Mouse (Mus musculus): Measurements from ENCODE around the gene Olfml2a. TPM values are rescaled to one million over a fixed set of nuclear protein-coding genes. Genes with fewer than 3 reads are reported as not detected.
A peak's percentile ranks its signal among the peaks of the same experiment; 100 is the strongest.

Gene Olfml2a
- total and polyA plus RNA-seq, 3 experiments = 0.05 TPM; not detected in 2

DNA sequence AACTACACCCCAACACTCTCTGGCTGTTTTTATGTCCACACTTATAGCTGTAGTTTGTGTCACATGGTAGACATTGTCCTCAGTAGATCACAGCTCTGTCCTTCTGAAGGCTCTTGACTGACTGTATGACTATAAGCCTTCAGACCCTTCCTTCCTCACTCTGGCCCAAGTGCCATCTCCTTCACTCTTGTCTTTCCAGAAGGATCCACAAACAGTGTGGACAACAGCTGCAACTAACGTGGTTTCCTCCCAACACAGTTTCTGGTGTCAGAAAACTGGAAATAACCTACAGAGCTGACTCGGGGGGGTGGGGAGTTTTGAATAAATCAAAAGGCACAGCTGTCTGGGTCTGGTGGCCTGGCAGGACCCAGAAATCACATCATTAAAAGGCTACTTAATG lies 24.3 kb downstream of the Olfml2a start:
- no peak overlapping the region for H3K4me3 ChIP-seq (ENCODE audit: low read depth, low read length)
- H3K9me3 ChIP-seq (replicated peaks) = no peaks in the 10 kb centered on the region
- ATAC-seq (ENCODE audit: extremely low read depth, insufficient number of reproducible peaks, low FRiP score, poor library complexity, severe bottlenecking) = no peak
- no peak for TF ChIP-seq CTCF (IDR thresholded peaks at IDR 0.05; ENCODE audit: low read depth, low read length)
- TF ChIP-seq TAL1 (conservative IDR thresholded peaks at IDR 0.05; ENCODE audit: low read depth, low read length) = no peak
- TF ChIP-seq GATA2 (IDR thresholded peaks at IDR 0.05; ENCODE audit: borderline replicate concordance, low read depth, low read length) = no peak
- TF ChIP-seq GATA1 (IDR thresholded peaks at IDR 0.05; ENCODE audit: borderline replicate concordance, low read length) = no peak
- no peak for DNase-seq (ENCODE audit: low spot score)
- H3K4me1 ChIP-seq (ENCODE audit: insufficient read depth, low read depth, low read length) = no peaks in the 10 kb centered on the region
- H3K27me3 ChIP-seq (ENCODE audit: insufficient read depth, low read length) = peaks cover 28% of the 10 kb centered on the region
- H3K36me3 ChIP-seq (replicated peaks) = no peaks in the 10 kb centered on the region

DNA sequence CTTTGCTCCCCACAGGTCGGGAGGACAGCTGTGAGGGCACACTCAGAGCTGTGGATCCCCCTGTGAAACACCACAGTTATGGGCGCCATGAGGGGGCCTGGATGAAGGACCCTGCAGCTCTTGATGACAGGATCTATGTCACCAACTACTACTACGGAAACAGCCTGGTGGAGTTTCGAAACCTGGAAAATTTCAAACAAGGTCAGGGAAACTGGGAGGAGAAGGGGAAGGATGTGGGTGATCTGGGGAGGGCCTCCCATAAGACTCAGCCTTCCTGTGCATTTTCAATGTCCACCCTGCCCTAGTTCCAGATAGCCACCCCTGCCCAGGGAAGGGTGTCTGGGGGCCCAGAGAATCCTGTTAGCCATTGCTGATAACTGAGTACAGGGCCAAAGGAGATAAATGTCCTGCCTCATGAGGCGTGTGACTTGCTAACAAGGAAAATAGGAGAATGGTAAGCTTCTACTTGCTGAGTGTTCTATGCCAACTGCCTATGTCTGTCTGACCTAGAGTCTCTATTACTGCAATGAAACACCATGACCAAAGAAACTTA lies 26.0 kb downstream of the Olfml2a start:
- H3K4me1 ChIP-seq (ENCODE audit: insufficient read depth, low read depth, low read length) = no peaks in the 10 kb centered on the region
- no peaks in the 10 kb centered on the region for H3K9me3 ChIP-seq (replicated peaks)
- H3K4me3 ChIP-seq (ENCODE audit: low read depth, low read length) = no peak overlapping the region
- no peak for DNase-seq (ENCODE audit: low spot score)
- no peaks in the 10 kb centered on the region for H3K36me3 ChIP-seq (replicated peaks)
- ATAC-seq (ENCODE audit: extremely low read depth, insufficient number of reproducible peaks, low FRiP score, poor library complexity, severe bottlenecking) = no peak
- H3K27me3 ChIP-seq (ENCODE audit: insufficient read depth, low read length) = peaks cover 25% of the 10 kb centered on the region
- TF ChIP-seq TAL1 (conservative IDR thresholded peaks at IDR 0.05; ENCODE audit: low read depth, low read length) (no peak), GATA2 (IDR thresholded peaks at IDR 0.05; ENCODE audit: borderline replicate concordance, low read depth, low read length) (no peak), POLR2AphosphoS5 (IDR thresholded peaks at IDR 0.05; ENCODE audit: insufficient replicate concordance, low read depth, low read length) (no peak), GATA1 (IDR thresholded peaks at IDR 0.05; ENCODE audit: borderline replicate concordance, low read length) (no peak), CTCF (IDR thresholded peaks at IDR 0.05; ENCODE audit: low read depth, low read length) (no peak)

DNA sequence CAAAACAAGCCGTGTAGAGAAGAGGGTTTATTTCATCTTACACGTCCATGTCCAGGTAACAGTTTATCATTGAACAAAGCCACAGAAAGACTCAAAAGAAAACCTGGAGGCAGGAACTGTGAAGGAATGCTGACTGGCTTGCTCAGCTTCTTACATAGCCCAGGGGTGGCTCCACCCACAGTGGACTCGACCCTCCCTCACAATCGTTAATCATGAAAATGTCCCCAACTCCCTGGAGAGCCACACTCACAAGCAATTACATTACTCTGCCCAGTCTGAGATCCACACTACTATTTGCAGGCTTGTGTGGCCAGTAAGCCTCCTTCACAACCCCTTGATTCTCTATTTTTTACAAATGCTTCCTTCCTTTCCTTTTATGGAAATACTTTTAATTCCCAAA lies 32.4 kb downstream of the Olfml2a start:
- Histone ChIP-seq H3K27me3 (ENCODE audit: insufficient read depth, low read length) (peaks cover 26% of the 10 kb centered on the region), H3K9me3 (replicated peaks) (no peaks in the 10 kb centered on the region), H3K4me1 (ENCODE audit: insufficient read depth, low read depth, low read length) (no peaks in the 10 kb centered on the region), H3K4me3 (ENCODE audit: low read depth, low read length) (no peak overlapping the region), H3K36me3 (replicated peaks) (no peaks in the 10 kb centered on the region)
- ATAC-seq (ENCODE audit: extremely low read depth, insufficient number of reproducible peaks, low FRiP score, poor library complexity, severe bottlenecking) (no peak), DNase-seq (ENCODE audit: low spot score) (no peak)
- TF ChIP-seq POLR2AphosphoS5 (IDR thresholded peaks at IDR 0.05; ENCODE audit: insufficient replicate concordance, low read depth, low read length) (no peak), CTCF (IDR thresholded peaks at IDR 0.05; ENCODE audit: low read depth, low read length) (no peak), TAL1 (conservative IDR thresholded peaks at IDR 0.05; ENCODE audit: low read depth, low read length) (no peak), GATA2 (IDR thresholded peaks at IDR 0.05; ENCODE audit: borderline replicate concordance, low read depth, low read length) (no peak), GATA1 (IDR thresholded peaks at IDR 0.05; ENCODE audit: borderline replicate concordance, low read length) (no peak)

DNA sequence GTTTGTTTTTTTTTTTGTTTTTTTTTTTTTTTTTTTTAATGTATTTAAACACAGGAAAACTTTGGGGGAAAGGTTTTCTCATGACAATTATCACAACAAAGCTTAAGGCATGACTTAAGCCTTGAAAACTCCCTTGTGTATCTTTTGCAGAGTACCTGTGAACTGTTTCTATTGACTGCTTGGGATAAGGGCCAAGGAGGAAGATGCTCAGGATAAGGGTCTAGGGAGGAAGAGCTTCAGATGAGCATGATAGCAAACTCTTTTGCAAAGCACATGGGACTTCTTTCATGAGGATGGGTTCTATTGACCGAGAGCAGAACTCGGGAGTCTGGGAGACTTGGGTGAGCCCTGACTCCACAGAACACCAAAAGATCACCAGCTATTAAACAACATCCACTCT lies 37.9 kb downstream of the Olfml2a start:
- Histone ChIP-seq H3K4me1 (ENCODE audit: insufficient read depth, low read depth, low read length) (peaks cover 7% of the 10 kb centered on the region; the same call in 1 of the 2 replicates), H3K4me3 (ENCODE audit: low read depth, low read length) (no peak overlapping the region), H3K36me3 (replicated peaks) (no peaks in the 10 kb centered on the region), H3K9me3 (replicated peaks) (no peaks in the 10 kb centered on the region), H3K27me3 (ENCODE audit: insufficient read depth, low read length) (peaks cover 23% of the 10 kb centered on the region)
- DNase-seq (ENCODE audit: low spot score) = no peak
- TF ChIP-seq GATA1 (IDR thresholded peaks at IDR 0.05; ENCODE audit: borderline replicate concordance, low read length) (no peak), CTCF (IDR thresholded peaks at IDR 0.05; ENCODE audit: low read depth, low read length) (no peak), GATA2 (IDR thresholded peaks at IDR 0.05; ENCODE audit: borderline replicate concordance, low read depth, low read length) (no peak), POLR2AphosphoS5 (IDR thresholded peaks at IDR 0.05; ENCODE audit: insufficient replicate concordance, low read depth, low read length) (no peak), TAL1 (conservative IDR thresholded peaks at IDR 0.05; ENCODE audit: low read depth, low read length) (no peak)
- ATAC-seq (ENCODE audit: extremely low read depth, insufficient number of reproducible peaks, low FRiP score, poor library complexity, severe bottlenecking) = no peak

DNA sequence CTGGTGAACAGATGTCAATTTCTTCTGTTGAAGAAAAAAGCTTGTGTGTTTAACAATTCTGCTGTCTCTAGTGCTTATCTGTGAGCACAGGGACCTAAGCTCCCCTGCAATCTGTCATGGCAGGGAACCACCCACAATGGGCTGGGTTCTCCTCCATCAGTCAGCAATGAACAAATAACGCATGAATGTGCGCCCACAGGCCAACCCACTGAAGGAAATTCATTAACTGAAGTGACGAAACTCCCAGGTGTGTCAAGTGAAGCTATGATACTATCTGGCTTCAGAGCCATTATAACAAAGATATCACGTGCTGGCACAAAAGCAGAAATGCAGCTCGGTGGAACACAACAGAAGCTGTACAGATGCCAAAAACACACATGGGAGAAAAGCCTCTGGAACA lies 38.3 kb downstream of the Olfml2a start:
- TF ChIP-seq POLR2AphosphoS5 (IDR thresholded peaks at IDR 0.05; ENCODE audit: insufficient replicate concordance, low read depth, low read length) (no peak), GATA2 (IDR thresholded peaks at IDR 0.05; ENCODE audit: borderline replicate concordance, low read depth, low read length) (no peak), GATA1 (IDR thresholded peaks at IDR 0.05; ENCODE audit: borderline replicate concordance, low read length) (no peak), CTCF (IDR thresholded peaks at IDR 0.05; ENCODE audit: low read depth, low read length) (no peak), TAL1 (conservative IDR thresholded peaks at IDR 0.05; ENCODE audit: low read depth, low read length) (no peak)
- Histone ChIP-seq H3K4me3 (ENCODE audit: low read depth, low read length) (no peak overlapping the region), H3K27me3 (ENCODE audit: insufficient read depth, low read length) (peaks cover 20% of the 10 kb centered on the region), H3K4me1 (ENCODE audit: insufficient read depth, low read depth, low read length) (peaks cover 7% of the 10 kb centered on the region; the same call in 1 of the 2 replicates), H3K36me3 (replicated peaks) (no peaks in the 10 kb centered on the region), H3K9me3 (replicated peaks) (no peaks in the 10 kb centered on the region)
- DNase-seq (ENCODE audit: low spot score) (no peak), ATAC-seq (ENCODE audit: extremely low read depth, insufficient number of reproducible peaks, low FRiP score, poor library complexity, severe bottlenecking) (0 out of 2 replicates have a peak, but pooled peaks have one; percentile 8)

DNA sequence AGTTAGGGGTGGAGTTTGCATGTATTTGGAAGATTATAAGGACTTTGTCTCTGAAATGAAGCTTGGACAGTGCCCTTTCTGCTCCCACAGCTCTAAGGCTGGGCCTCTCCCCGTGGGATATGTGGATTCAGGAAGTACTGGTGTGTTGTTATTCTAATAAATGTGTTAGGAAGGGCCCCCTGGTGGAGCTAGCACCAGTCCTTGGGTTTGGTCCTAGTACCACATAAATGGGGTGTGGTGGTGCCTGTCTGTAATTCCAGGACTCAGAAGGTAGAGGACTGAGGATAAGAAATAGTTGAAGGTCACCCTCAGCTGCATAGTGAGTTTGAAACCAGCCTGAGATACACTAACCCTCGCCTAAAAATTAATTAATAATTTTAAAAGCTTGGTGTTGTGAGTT lies 41.4 kb downstream of the Olfml2a start:
- DNase-seq (ENCODE audit: low spot score) (no peak), ATAC-seq (ENCODE audit: extremely low read depth, insufficient number of reproducible peaks, low FRiP score, poor library complexity, severe bottlenecking) (no peak)
- TF ChIP-seq GATA2 (IDR thresholded peaks at IDR 0.05; ENCODE audit: borderline replicate concordance, low read depth, low read length) (no peak), POLR2AphosphoS5 (IDR thresholded peaks at IDR 0.05; ENCODE audit: insufficient replicate concordance, low read depth, low read length) (no peak), TAL1 (conservative IDR thresholded peaks at IDR 0.05; ENCODE audit: low read depth, low read length) (no peak), GATA1 (IDR thresholded peaks at IDR 0.05; ENCODE audit: borderline replicate concordance, low read length) (no peak), CTCF (IDR thresholded peaks at IDR 0.05; ENCODE audit: low read depth, low read length) (no peak)
- no peak overlapping the region for H3K4me3 ChIP-seq (ENCODE audit: low read depth, low read length)
- H3K4me1 ChIP-seq (ENCODE audit: insufficient read depth, low read depth, low read length) = peaks cover 7% of the 10 kb centered on the region; the same call in 1 of the 2 replicates
- no peaks in the 10 kb centered on the region for H3K9me3 ChIP-seq (replicated peaks)
- H3K36me3 ChIP-seq (replicated peaks) = no peaks in the 10 kb centered on the region
- H3K27me3 ChIP-seq (ENCODE audit: insufficient read depth, low read length) = peaks cover 31% of the 10 kb centered on the region

Measured in G1E (cell line).